Mouse (Mus musculus) erythroblast, adult 5-6 weeks (primary cell): ENCODE measurements around the gene Aadat. TPM values are rescaled to one million over a fixed set of nuclear protein-coding genes. Genes with fewer than 3 reads are reported as not detected.
"Not testable (repeated sequence)": the region's sequence is repeated elsewhere in the genome, so short reads cannot be mapped to it uniquely, and the experiment has no call there.

Source experiments
- ATAC-seq: replicated peaks from 2 replicates; pipeline ENCODE4 v1.8.0; 2016; ENCODE audit warnings: moderate number of reproducible peaks, mild to moderate bottlenecking, moderate TSS enrichment, inconsistent platforms; ENCODE audit not compliant: poor library complexity, low FRiP score, severe bottlenecking
- total RNA-seq, 2 experiments: library from RNA; stranded (forward) in 1 of 2; stranded (reverse) in 1 of 2; fragments of 150-400 nt in 1 of 2; fragments of 200-764, 138-1000 nt in 1 of 2; gene quantifications; 2 replicates each; pipeline versions ENCODE4 v1.2.3 to v1.2.4; 2015 to 2017; ENCODE audit warnings: low replicate concordance in 2 of 2

The Aadat gene
- total RNA-seq (2015; ENCODE audit: low replicate concordance) (not detected in 2 replicates), total RNA-seq (2017; ENCODE audit: low replicate concordance) (not detected in 2 replicates)

- ATAC-seq: no peak
Measured at GRCm38 (mm10) chr8:60505653-60506521, at the start of gene Aadat. Gene Aadat, plus strand, starts transcription at chr8:60505932.

DNA sequence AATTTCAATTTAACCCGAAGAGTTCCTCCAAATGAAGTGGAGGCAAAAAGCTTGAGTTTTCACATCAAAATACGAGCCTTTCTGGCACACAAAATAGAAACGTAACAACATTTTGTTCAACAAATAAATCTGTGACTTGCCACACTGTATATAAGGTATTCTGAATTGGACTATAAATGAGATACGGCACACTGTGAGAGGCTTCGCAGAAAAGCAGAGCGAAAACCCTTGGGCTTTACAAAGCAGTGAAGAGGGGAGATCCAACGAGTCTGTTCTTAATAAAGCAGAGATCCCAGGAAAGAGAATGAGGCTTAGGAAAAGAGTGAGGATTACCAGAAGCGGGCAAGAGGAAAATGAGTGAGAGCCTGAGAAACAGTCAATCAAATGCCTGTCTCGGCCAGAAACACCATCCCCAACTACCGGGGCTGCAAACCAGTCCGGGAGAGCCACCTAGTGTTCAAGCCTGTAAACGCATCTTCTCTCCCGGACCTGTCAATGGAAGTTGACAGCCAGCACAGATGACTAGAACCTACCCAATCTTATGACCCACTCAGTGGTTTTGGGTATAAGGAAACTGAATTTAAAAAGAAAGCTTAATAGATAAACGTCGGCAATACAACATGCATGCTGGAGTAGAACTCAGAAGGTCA, 38.9 kb upstream of the Aadat start:
- ATAC-seq: no peak

DNA sequence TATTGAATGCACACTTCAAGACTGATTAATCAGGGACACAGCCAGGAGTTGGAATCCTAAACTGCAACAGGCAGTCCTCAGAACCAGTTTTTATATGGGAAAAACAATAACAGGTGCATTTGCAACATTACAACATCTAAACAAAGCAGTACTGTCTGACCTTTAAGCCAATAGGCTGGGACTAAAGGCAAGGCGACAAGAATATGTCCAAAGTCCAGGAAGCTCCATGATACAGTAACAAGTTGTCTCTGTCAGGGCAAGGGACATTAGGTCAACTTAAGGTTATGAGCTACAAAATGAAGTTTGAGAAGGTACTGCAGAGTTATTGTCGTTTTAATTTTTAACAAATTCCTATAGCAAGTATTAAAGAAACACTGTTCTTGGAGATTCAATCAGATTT, 15.6 kb upstream of the Aadat start:
- no peak for ATAC-seq

GRCm38 (mm10) chr8:60491871-60492270, 13.9 kb upstream of the Aadat start:
- ATAC-seq: no peak

- no peak for ATAC-seq
Measured at GRCm38 (mm10) chr8:60492471-60492870, 13.3 kb upstream of the Aadat start.

DNA sequence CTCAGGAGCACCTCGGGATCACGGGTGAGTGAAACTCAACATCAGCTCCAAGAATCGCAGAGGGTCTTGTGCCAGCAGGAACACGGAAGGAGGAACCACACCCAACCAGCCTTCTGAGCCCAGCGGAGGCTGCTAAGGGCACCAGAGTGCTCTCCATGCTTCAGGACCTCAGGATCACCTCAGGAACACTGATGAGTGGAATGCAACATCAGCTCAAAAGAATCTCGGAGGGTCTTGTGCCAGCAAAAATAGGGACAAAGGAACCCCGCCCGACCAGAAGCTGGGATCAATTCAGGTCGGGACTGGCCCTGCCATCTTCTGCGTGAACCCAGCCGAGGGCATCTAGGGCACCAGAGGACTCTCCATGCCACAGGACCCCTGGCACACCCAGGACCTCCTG, 11.1 kb upstream of the Aadat start:
- no peak for ATAC-seq

- ATAC-seq: not testable (repeated sequence)
Measured at GRCm38 (mm10) chr8:60495046-60495445, 10.7 kb upstream of the Aadat start.

- ATAC-seq: no peak
Measured at GRCm38 (mm10) chr8:60503098-60503497, 2.6 kb upstream of the Aadat start, which contains the start of gene Gm10283. Gene Gm10283, minus strand, starts transcription at chr8:60503198.

- ATAC-seq: no peak
Measured at GRCm38 (mm10) chr8:60518286-60518685, 12.6 kb downstream of the Aadat start.

DNA sequence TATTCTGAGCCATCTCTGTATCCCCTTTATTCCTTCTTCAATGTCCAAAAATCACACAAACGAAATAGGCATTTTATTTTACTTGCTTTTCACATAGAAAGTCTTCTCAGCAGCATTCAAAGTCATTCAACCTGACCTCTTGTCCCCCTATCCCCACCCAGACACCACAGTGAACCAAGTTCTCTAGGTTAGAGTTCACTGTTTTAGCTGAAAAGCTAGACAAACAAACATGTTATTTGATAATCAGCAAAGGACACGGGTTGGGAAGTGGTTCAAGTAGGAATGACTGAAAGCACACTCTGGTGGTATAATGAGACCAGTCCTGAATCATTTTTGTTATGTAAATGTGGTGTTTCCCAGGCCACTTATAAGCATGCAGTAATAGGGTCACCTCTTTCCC, 29.2 kb downstream of the Aadat start:
- ATAC-seq: no peak

GRCm38 (mm10) chr8:60566783-60567182, 61.1 kb downstream of the Aadat start:
- no peak for ATAC-seq

- no peak for ATAC-seq
Measured at GRCm38 (mm10) chr8:60577231-60577630, 71.5 kb downstream of the Aadat start.

DNA sequence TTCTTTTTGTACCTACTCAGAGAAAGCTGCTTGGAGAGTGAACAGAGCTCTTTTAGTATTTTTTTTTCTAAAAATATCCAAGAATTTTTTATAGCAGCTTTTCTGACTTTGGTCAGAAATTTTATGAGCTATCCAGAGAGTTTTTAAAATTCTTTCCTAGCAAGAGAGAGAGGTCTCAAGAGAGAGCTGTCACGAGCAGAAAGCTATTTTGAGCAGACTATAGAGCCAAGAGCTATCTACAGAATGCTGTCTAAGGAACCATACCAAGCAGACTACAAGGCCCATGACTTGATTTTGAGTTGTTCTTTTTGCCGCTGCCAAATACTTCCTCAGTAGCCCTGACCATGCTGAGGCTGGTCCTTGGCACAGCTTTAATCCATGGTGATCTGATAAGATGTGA, 77.6 kb downstream of the Aadat start:
- no peak for ATAC-seq

DNA sequence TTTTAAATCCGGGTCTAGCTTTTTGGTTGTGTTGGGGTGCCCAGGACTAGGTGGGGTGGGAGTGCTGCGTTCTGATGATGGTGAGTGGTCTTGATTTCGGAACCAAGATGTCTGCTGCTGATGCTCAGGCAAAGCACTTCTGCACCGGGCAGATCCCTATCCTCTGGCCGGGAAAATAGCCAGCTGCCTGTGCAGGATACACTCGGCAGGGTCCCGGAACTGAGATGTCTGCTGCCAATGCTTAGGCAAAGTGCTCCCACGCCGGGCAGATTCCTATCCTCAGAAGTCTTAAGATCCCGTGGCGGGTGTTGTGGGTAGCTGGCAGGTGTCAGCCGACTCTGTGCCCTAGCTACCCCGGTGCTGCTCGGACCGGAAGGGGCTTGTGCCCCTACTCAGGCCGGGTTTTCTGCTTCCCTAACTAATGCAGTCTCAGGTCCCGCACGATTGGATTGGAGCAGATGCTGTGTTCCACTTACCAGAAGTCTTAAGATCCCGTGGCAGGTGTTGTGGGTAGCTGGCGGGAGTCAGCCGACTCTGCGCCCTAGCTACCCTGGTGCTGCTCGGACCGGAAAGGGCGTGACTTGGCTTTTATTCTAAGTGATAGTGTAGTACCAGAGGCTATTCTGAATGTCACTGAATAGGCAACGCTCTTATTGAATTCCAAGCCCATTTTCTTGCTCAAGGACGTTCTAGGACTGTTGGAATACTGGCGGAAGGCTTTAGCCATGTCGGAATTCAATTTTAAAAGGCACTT, 85.8 kb downstream of the Aadat start:
- ATAC-seq: not testable (repeated sequence)

DNA sequence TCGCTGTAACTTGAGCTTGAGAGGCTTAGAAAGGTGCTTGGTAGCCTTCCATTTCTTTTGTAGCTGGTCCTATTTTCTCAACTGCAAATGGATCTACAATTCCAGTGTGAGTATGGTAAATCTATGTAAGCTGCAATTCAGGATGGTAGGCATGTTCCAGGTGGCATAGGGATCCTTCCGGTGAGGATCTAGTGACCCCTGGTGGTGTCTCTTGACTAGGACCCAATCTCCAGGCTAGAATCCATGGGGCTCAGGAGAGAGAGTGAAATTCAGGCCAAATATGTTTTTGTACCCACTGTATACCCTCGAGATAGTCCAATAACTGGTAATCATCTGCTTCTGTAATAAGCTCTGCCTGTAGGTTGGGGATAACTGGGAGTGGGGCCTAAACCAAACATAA, 89.0 kb downstream of the Aadat start:
- no peak for ATAC-seq

Other genes with a start within 250 kb of the Aadat start
- not detected in 2 replicates for gene Gm10283, start 2.7 kb upstream of the Aadat start, total RNA-seq (2015; ENCODE audit: low replicate concordance)
- gene Gm10283, start 2.7 kb upstream of the Aadat start, total RNA-seq (2017; ENCODE audit: low replicate concordance): not detected in 2 replicates
- not detected in 2 replicates for gene Mfap3l, start 126.9 kb downstream of the Aadat start, total RNA-seq (2015; ENCODE audit: low replicate concordance)
- gene Mfap3l, start 126.9 kb downstream of the Aadat start, total RNA-seq (2017; ENCODE audit: low replicate concordance): 0.34 TPM in 1 of 2 replicates, not detected in the other